Mouse (Mus musculus) erythroblast, embryonic 14.5 days (primary cell): ENCODE measurements around the gene Nkd1. TPM values are rescaled to one million over a fixed set of nuclear protein-coding genes. Genes with fewer than 3 reads are reported as not detected.

ENCODE experiments used
- H3K27me3 ChIP-seq: 2 replicates; pipeline ENCODE4 v1.6.1; 2012; ENCODE audit warnings: inconsistent platforms; ENCODE audit not compliant: control insufficient read depth
- H3K36me3 ChIP-seq: 2 replicates; pipeline ENCODE4 v1.6.1; 2012; ENCODE audit warnings: mild to moderate bottlenecking, inconsistent platforms; ENCODE audit not compliant: control insufficient read depth
- H3K4me1 ChIP-seq: 2 replicates; pipeline ENCODE4 v1.6.1; 2012; ENCODE audit warnings: inconsistent platforms; ENCODE audit not compliant: control insufficient read depth
- H3K4me3 ChIP-seq: replicated peaks from 2 replicates; pipeline ENCODE3; 2012; ENCODE audit warnings: moderate library complexity, mild to moderate bottlenecking, inconsistent platforms
- H3K9me3 ChIP-seq: 2 replicates; pipeline ENCODE4 v1.6.1; 2012; ENCODE audit warnings: low read length, inconsistent platforms, mixed read lengths; ENCODE audit not compliant: control insufficient read depth
- GATA1 ChIP-seq: IDR thresholded peaks from 2 replicates; pipeline ENCODE4 v1.6.1; 2012; ENCODE audit warnings: low read length, inconsistent platforms, mixed read lengths
- TAL1 ChIP-seq: IDR thresholded peaks from 3 replicates; pipeline ENCODE4 v1.6.1; 2012; ENCODE audit warnings: low read length, inconsistent platforms, mixed read lengths
- polyA plus RNA-seq: library from polyadenylated mRNA; stranded (reverse); fragments of >175 nt; gene quantifications from 2 replicates; pipeline ENCODE4 v1.2.3, GENCODE M21; 2012

The Nkd1 gene
- polyA plus RNA-seq, 1 experiment = not detected

GRCm38 (mm10) chr8:88571434-88572184, 50.5 kb downstream of the Nkd1 start:
- no peaks in the 10 kb centered on the region for H3K9me3 ChIP-seq
- no peaks in the 10 kb centered on the region for H3K27me3 ChIP-seq
- H3K36me3 ChIP-seq = no peaks in the 10 kb centered on the region
- no peak for TF ChIP-seq GATA1
- no peak for TF ChIP-seq TAL1
- H3K4me1 ChIP-seq = no peaks in the 10 kb centered on the region
- no peak overlapping the region for H3K4me3 ChIP-seq

- no peak for TF ChIP-seq GATA1
- no peak for TF ChIP-seq TAL1
- H3K4me1 ChIP-seq = no peaks in the 10 kb centered on the region
- no peak overlapping the region for H3K4me3 ChIP-seq
- H3K9me3 ChIP-seq = no peaks in the 10 kb centered on the region
- H3K36me3 ChIP-seq = no peaks in the 10 kb centered on the region
- no peaks in the 10 kb centered on the region for H3K27me3 ChIP-seq
Measured at GRCm38 (mm10) chr8:88572185-88572909, 51.2 kb downstream of the Nkd1 start.

- TF ChIP-seq TAL1 (no peak), GATA1 (no peak)
- no peaks in the 10 kb centered on the region for H3K27me3 ChIP-seq
- H3K4me3 ChIP-seq = no peak overlapping the region
- no peaks in the 10 kb centered on the region for H3K36me3 ChIP-seq
- no peaks in the 10 kb centered on the region for H3K4me1 ChIP-seq
- no peaks in the 10 kb centered on the region for H3K9me3 ChIP-seq
Measured at GRCm38 (mm10) chr8:88572941-88573645, 51.9 kb downstream of the Nkd1 start.

- Histone ChIP-seq H3K4me3 (no peak overlapping the region), H3K27me3 (no peaks in the 10 kb centered on the region)
Measured at GRCm38 (mm10) chr8:88574975-88575374, 53.8 kb downstream of the Nkd1 start.

GRCm38 (mm10) chr8:88576351-88577142, 55.4 kb downstream of the Nkd1 start:
- Histone ChIP-seq H3K27me3 (no peaks in the 10 kb centered on the region), H3K4me3 (no peak overlapping the region), H3K9me3 (no peaks in the 10 kb centered on the region), H3K4me1 (no peaks in the 10 kb centered on the region), H3K36me3 (no peaks in the 10 kb centered on the region)
- TF ChIP-seq GATA1 (no peak), TAL1 (no peak)

More at GRCm38 (mm10) chr8:88574975-88575374, 53.8 kb downstream of the Nkd1 start:
- no peaks in the 10 kb centered on the region for H3K36me3 ChIP-seq
- H3K4me1 ChIP-seq = no peaks in the 10 kb centered on the region
- H3K9me3 ChIP-seq = no peaks in the 10 kb centered on the region
- no peak for TF ChIP-seq TAL1
- no peak for TF ChIP-seq GATA1

- no peaks in the 10 kb centered on the region for H3K4me1 ChIP-seq
- no peaks in the 10 kb centered on the region for H3K9me3 ChIP-seq
- no peak overlapping the region for H3K4me3 ChIP-seq
- no peaks in the 10 kb centered on the region for H3K27me3 ChIP-seq
- TF ChIP-seq TAL1 = no peak
- no peaks in the 10 kb centered on the region for H3K36me3 ChIP-seq
Measured at GRCm38 (mm10) chr8:88577666-88578065, 56.5 kb downstream of the Nkd1 start.

- no peaks in the 10 kb centered on the region for H3K4me1 ChIP-seq
- TF ChIP-seq GATA1 = no peak
- TF ChIP-seq TAL1 = no peak
- H3K27me3 ChIP-seq = no peaks in the 10 kb centered on the region
Measured at GRCm38 (mm10) chr8:88578413-88579175, 57.4 kb downstream of the Nkd1 start.

GRCm38 (mm10) chr8:88579246-88579645, 58.1 kb downstream of the Nkd1 start:
- H3K36me3 ChIP-seq = no peaks in the 10 kb centered on the region
- H3K4me1 ChIP-seq = no peaks in the 10 kb centered on the region
- TF ChIP-seq GATA1 (no peak), TAL1 (no peak)
- H3K9me3 ChIP-seq = no peaks in the 10 kb centered on the region
- no peaks in the 10 kb centered on the region for H3K27me3 ChIP-seq
- H3K4me3 ChIP-seq = no peak overlapping the region

More at GRCm38 (mm10) chr8:88578413-88579175, 57.4 kb downstream of the Nkd1 start:
- no peaks in the 10 kb centered on the region for H3K9me3 ChIP-seq
- H3K4me3 ChIP-seq = no peak overlapping the region
- H3K36me3 ChIP-seq = no peaks in the 10 kb centered on the region
